Mouse (Mus musculus) heart, adult 2 months (tissue): Measurements from ENCODE around the gene Cwf19l1.

ENCODE experiments used
- CTCF ChIP-seq: fragments of 200-600 bp; IDR thresholded peaks from 2 replicates; pipeline ENCODE4 v1.8.1; 2022; ENCODE audit warnings: antibody characterized with exemption, mild to moderate bottlenecking, moderate library complexity
- POLR2A ChIP-seq: fragments of 200-500 bp; IDR thresholded peaks from 2 replicates; pipeline ENCODE4 v1.6.1; 2011; ENCODE audit warnings: mild to moderate bottlenecking, low read depth, low read length, control low read depth; ENCODE audit not compliant: insufficient read depth

DNA sequence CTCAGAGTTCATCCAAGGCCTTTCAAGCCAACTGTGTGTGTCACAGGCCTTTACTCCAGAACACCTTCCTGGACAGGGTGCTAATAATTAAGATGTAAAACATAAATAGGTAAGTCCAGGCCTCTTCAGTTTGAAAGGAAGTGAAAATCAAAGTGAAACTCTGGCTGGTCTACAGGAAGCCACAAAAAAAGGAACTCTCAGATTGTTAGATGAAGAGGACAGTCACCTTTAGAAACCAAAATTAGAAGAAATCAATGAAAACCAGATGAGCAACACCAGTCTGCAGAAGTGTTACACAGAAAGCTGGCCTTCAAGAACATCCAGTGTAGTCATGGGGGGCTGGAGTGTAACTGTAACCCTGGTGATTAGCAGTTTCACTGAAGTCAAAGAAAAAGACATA lies 17.9 kb downstream of the Cwf19l1 start:
- TF ChIP-seq POLR2A, result no peak
- no peak for TF ChIP-seq CTCF
